Comparison of ENCODE assay signal across 10 mouse cellular contexts in the genomic region with DNA sequence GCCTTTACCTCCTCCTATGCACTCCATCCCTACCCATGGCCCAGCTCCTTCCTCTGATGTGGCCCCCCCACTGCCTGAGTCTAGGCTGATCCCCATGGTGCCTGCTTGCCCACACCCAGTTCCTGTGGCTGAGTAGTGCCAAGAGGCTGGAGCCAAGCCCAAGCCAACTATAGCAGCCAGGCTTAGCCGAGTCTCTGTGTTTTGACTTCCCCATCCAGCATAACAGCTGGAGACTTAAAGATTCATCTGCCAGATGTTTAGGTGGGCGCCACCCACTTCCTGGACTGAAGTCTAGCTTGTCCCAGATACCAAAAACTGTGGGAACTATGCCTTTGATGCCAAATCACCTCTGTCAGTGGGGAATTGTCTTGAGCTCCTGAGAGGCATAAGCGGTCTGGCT. TPM values are rescaled to one million over a fixed set of nuclear protein-coding genes. Genes with fewer than 3 reads are reported as not detected.
DNase-seq lines count a peak whose midpoint lies in the region; ATAC-seq and TF ChIP-seq lines count a peak whose summit lies in the region.
"Had no signal": no experiment of that assay in that cellular context is flagged by ENCODE, and none has a peak within 500 bp of the region (broad histone marks: within the 10 kb centered on the region; RNA-seq: fewer than 3 reads in every experiment).

No protein-coding gene starts in this region.

- no peak for ATAC-seq in midbrain, embryonic 16.5 days
- ATAC-seq in embryonic facial prominence, embryonic 15.5 days (ENCODE audit: insufficient number of reproducible peaks, low FRiP score, low TSS enrichment, low read depth): peak; percentile 48; the same call in 1 of the 2 replicates
- peak; percentile 37; the same call in 1 of the 2 replicates for ATAC-seq in heart, postnatal 0 days (ENCODE audit: insufficient read depth, low read depth)
- ATAC-seq in midbrain, embryonic 14.5 days (ENCODE audit: low FRiP score, low TSS enrichment): no peak

- peaks cover 35% of the 10 kb centered on the region for H3K4me1 ChIP-seq in midbrain, embryonic 10.5 days
- peaks cover 13% of the 10 kb centered on the region for H3K4me1 ChIP-seq in midbrain, embryonic 16.5 days (ENCODE audit: control insufficient read depth, insufficient read depth, low read length)
- H3K4me1 ChIP-seq in embryonic facial prominence, embryonic 15.5 days: peaks cover 44% of the 10 kb centered on the region
- H3K4me1 ChIP-seq in heart, postnatal 0 days (ENCODE audit: control insufficient read depth, insufficient read depth): peaks cover 4% of the 10 kb centered on the region; the same call in 1 of the 2 replicates
- H3K4me1 ChIP-seq in cerebellum, adult 2 months (ENCODE audit: control insufficient read depth, insufficient read depth, low read length): no peaks in the 10 kb centered on the region
- H3K4me1 ChIP-seq in midbrain, embryonic 14.5 days (ENCODE audit: control insufficient read depth, insufficient read depth, low read length): peaks cover 14% of the 10 kb centered on the region

- 0 out of 2 replicates have a peak overlapping the region, but pooled peaks have one; percentile 0 for H3K27ac ChIP-seq in midbrain, embryonic 10.5 days (replicated peaks)
- no peak overlapping the region for H3K27ac ChIP-seq in midbrain, embryonic 16.5 days (ENCODE audit: low read length)
- H3K27ac ChIP-seq in embryonic facial prominence, embryonic 15.5 days (replicated peaks): no peak overlapping the region
- H3K27ac ChIP-seq in heart, postnatal 0 days (ENCODE audit: low read depth): no peak overlapping the region
- H3K27ac ChIP-seq in cerebellum, adult 2 months (ENCODE audit: insufficient read depth, low read length): no peak overlapping the region
- no peak overlapping the region for H3K27ac ChIP-seq in midbrain, embryonic 14.5 days (replicated peaks; ENCODE audit: low read depth, low read length)
- H3K27ac ChIP-seq: heart, embryonic 13.5 days; liver, embryonic 14.5 days had no signal

- no peak for TF ChIP-seq CTCF in heart, postnatal 0 days (IDR thresholded peaks at IDR 0.05; ENCODE audit: low read depth)
- no peak for TF ChIP-seq CTCF in cerebellum, adult 2 months (IDR thresholded peaks at IDR 0.05; ENCODE audit: borderline replicate concordance, insufficient read depth, low read depth, low read length)

- WGBS in midbrain, embryonic 10.5 days: 76% methylated on average over 3 of the region's 3 CpGs
- WGBS in midbrain, embryonic 16.5 days: 82% methylated on average over 3 of the region's 3 CpGs
- WGBS in embryonic facial prominence, embryonic 15.5 days: 40% methylated on average over 3 of the region's 3 CpGs
- WGBS in heart, postnatal 0 days: 55% methylated on average over 3 of the region's 3 CpGs
- WGBS in cerebellum, adult 2 months: 45% methylated on average over 3 of the region's 3 CpGs
- 76% methylated on average over 3 of the region's 3 CpGs for WGBS in midbrain, embryonic 14.5 days

- TF ChIP-seq POLR2A in cerebellum, adult 2 months (IDR thresholded peaks at IDR 0.05; ENCODE audit: borderline replicate concordance, insufficient read depth, low read length): no peak

- peaks cover 6% of the 10 kb centered on the region for H3K36me3 ChIP-seq in midbrain, embryonic 10.5 days
- no peaks in the 10 kb centered on the region; the same call in 1 of the 2 replicates for H3K36me3 ChIP-seq in midbrain, embryonic 16.5 days (ENCODE audit: control insufficient read depth, insufficient read depth, low read length)
- 0 out of 2 replicates have a peak, but pooled peaks cover 3% of the 10 kb centered on the region for H3K36me3 ChIP-seq in embryonic facial prominence, embryonic 15.5 days
- peaks cover 8% of the 10 kb centered on the region; the same call in 1 of the 2 replicates for H3K36me3 ChIP-seq in heart, postnatal 0 days (replicated peaks; ENCODE audit: control insufficient read depth, insufficient read depth, low read length)
- H3K36me3 ChIP-seq in midbrain, embryonic 14.5 days (ENCODE audit: control insufficient read depth, insufficient read depth, low read length): 0 out of 2 replicates have a peak, but pooled peaks cover 7% of the 10 kb centered on the region

- H3K27me3 ChIP-seq in midbrain, embryonic 10.5 days (ENCODE audit: low read depth, poor library complexity, severe bottlenecking): peaks cover 43% of the 10 kb centered on the region
- no peaks in the 10 kb centered on the region for H3K27me3 ChIP-seq in midbrain, embryonic 16.5 days (ENCODE audit: control insufficient read depth, insufficient read depth, low read depth, low read length)
- no peaks in the 10 kb centered on the region for H3K27me3 ChIP-seq in embryonic facial prominence, embryonic 15.5 days
- H3K27me3 ChIP-seq in heart, postnatal 0 days (ENCODE audit: control insufficient read depth, insufficient read depth, low read length): no peaks in the 10 kb centered on the region
- H3K27me3 ChIP-seq in cerebellum, adult 2 months (ENCODE audit: control insufficient read depth, insufficient read depth, low read length): no peaks in the 10 kb centered on the region
- H3K27me3 ChIP-seq in midbrain, embryonic 14.5 days (ENCODE audit: control insufficient read depth, insufficient read depth, low read length): no peaks in the 10 kb centered on the region

- no peak overlapping the region for H3K4me2 ChIP-seq in midbrain, embryonic 16.5 days (ENCODE audit: low read length)
- H3K4me2 ChIP-seq in embryonic facial prominence, embryonic 15.5 days (replicated peaks): no peak overlapping the region
- H3K4me2 ChIP-seq in heart, postnatal 0 days (ENCODE audit: low read depth, low read length): no peak overlapping the region
- no peak overlapping the region for H3K4me2 ChIP-seq in midbrain, embryonic 14.5 days (ENCODE audit: low read length)
- H3K4me2 ChIP-seq: heart, embryonic 13.5 days had no signal

- H3K9me3 ChIP-seq in midbrain, embryonic 10.5 days (replicated peaks): no peaks in the 10 kb centered on the region
- H3K9me3 ChIP-seq in midbrain, embryonic 16.5 days (replicated peaks; ENCODE audit: control insufficient read depth, low read length, poor library complexity, severe bottlenecking): no peaks in the 10 kb centered on the region
- H3K9me3 ChIP-seq in embryonic facial prominence, embryonic 15.5 days (replicated peaks): no peaks in the 10 kb centered on the region
- H3K9me3 ChIP-seq in heart, postnatal 0 days (replicated peaks; ENCODE audit: control insufficient read depth, low read length): no peaks in the 10 kb centered on the region
- no peaks in the 10 kb centered on the region for H3K9me3 ChIP-seq in midbrain, embryonic 14.5 days (ENCODE audit: control insufficient read depth, low read length)
- H3K9me3 ChIP-seq: heart, embryonic 13.5 days had no signal

- TF ChIP-seq EP300 in heart, postnatal 0 days (IDR thresholded peaks at IDR 0.05; ENCODE audit: low read depth): 0 out of 2 replicates have a peak, but pooled peaks have one; percentile 53

- no peak for DNase-seq in midbrain, embryonic 10.5 days (ENCODE audit: low spot score)
- no peak for DNase-seq in heart, postnatal 0 days (ENCODE audit: low spot score)
- DNase-seq in lung, postnatal 36 days: peak; percentile 75
- no peak for DNase-seq in cerebellum, adult 2 months
- DNase-seq in layer of hippocampus, postnatal 10 days (ENCODE audit: low spot score in 2 of 2): no peak
- no peak for DNase-seq in midbrain, embryonic 14.5 days

- no peak overlapping the region for H3K9ac ChIP-seq in midbrain, embryonic 16.5 days (ENCODE audit: low read depth, low read length)
- no peak overlapping the region for H3K9ac ChIP-seq in embryonic facial prominence, embryonic 15.5 days
- no peak overlapping the region for H3K9ac ChIP-seq in heart, postnatal 0 days (replicated peaks; ENCODE audit: low read depth, low read length)
- H3K9ac ChIP-seq in midbrain, embryonic 14.5 days (replicated peaks; ENCODE audit: low read length): no peak overlapping the region
- H3K9ac ChIP-seq: heart, embryonic 13.5 days; liver, embryonic 14.5 days had no signal

- H3K4me3 ChIP-seq in midbrain, embryonic 10.5 days: no peak overlapping the region
- no peak overlapping the region for H3K4me3 ChIP-seq in midbrain, embryonic 16.5 days (ENCODE audit: low read depth, low read length)
- no peak overlapping the region for H3K4me3 ChIP-seq in embryonic facial prominence, embryonic 15.5 days (replicated peaks)
- H3K4me3 ChIP-seq in heart, postnatal 0 days (ENCODE audit: low read depth, low read length): no peak overlapping the region
- no peak overlapping the region for H3K4me3 ChIP-seq in cerebellum, adult 2 months (replicated peaks; ENCODE audit: insufficient read depth, low read depth, low read length)
- H3K4me3 ChIP-seq in midbrain, embryonic 14.5 days (replicated peaks; ENCODE audit: low read depth, low read length): no peak overlapping the region
- H3K4me3 ChIP-seq: heart, embryonic 13.5 days had no signal

RNA-seq across cellular contexts. Expression of gene Gnb1l, which starts 34.2 kb away (rescaled TPM):
- polyA plus RNA-seq in midbrain, embryonic 10.5 days (2016; fragmentation: Nextera tagmentation; extraction: Ambion mirVana): 13.3 and 16.0 TPM in 2 replicates
- 16.5 and 17.6 TPM in 2 replicates for polyA plus RNA-seq in midbrain, embryonic 16.5 days (2015; fragmentation: Nextera tagmentation; extraction: Ambion mirVana)
- polyA plus RNA-seq in embryonic facial prominence, embryonic 15.5 days (2015; fragmentation: Nextera tagmentation; extraction: Ambion mirVana): 15.1 and 18.7 TPM in 2 replicates
- 0.43 and 2.2 TPM in 2 replicates for total RNA-seq in heart, postnatal 0 days (2014; rRNA removed; ENCODE audit: low replicate concordance)
- polyA plus RNA-seq in heart, postnatal 0 days (2015; fragmentation: Nextera tagmentation; extraction: Ambion mirVana): 7.5 and 8.5 TPM in 2 replicates
- 6.8 and 8.2 TPM in 2 replicates for polyA plus RNA-seq in cerebellum, adult 2 months (2012; rRNA removed)
- 1 to 10 TPM; 6.9 to 7.4 TPM for total RNA-seq in layer of hippocampus, postnatal 10 days (2021)
- polyA plus RNA-seq in midbrain, embryonic 14.5 days (2014; fragmentation: Nextera tagmentation; extraction: Ambion mirVana): 14.8 and 15.9 TPM in 2 replicates

RNA-seq across cellular contexts. Expression of gene Rtl10, which starts 34.4 kb away (rescaled TPM):
- 2.1 and 2.4 TPM in 2 replicates for polyA plus RNA-seq in midbrain, embryonic 10.5 days (2016; fragmentation: Nextera tagmentation; extraction: Ambion mirVana)
- 3.3 and 3.5 TPM in 2 replicates for polyA plus RNA-seq in midbrain, embryonic 16.5 days (2015; fragmentation: Nextera tagmentation; extraction: Ambion mirVana)
- 3.5 and 4.5 TPM in 2 replicates for polyA plus RNA-seq in embryonic facial prominence, embryonic 15.5 days (2015; fragmentation: Nextera tagmentation; extraction: Ambion mirVana)
- total RNA-seq in heart, postnatal 0 days (2014; rRNA removed; ENCODE audit: low replicate concordance): 0.42 and 1.6 TPM in 2 replicates
- 0.94 and 1.2 TPM in 2 replicates for polyA plus RNA-seq in heart, postnatal 0 days (2015; fragmentation: Nextera tagmentation; extraction: Ambion mirVana)
- polyA plus RNA-seq in cerebellum, adult 2 months (2012; rRNA removed): 5.9 and 6.1 TPM in 2 replicates
- total RNA-seq in layer of hippocampus, postnatal 10 days (2021): 10 to 100 TPM in 1 of 2 experiments, 1 to 10 TPM in 1; 9.1 to 10.0 TPM
- polyA plus RNA-seq in midbrain, embryonic 14.5 days (2014; fragmentation: Nextera tagmentation; extraction: Ambion mirVana): 3.6 and 4.1 TPM in 2 replicates

RNA-seq across cellular contexts. Expression of gene Comt, which starts 37.6 kb away (rescaled TPM):
- polyA plus RNA-seq in midbrain, embryonic 10.5 days (2016; fragmentation: Nextera tagmentation; extraction: Ambion mirVana): 62.0 and 66.0 TPM in 2 replicates
- polyA plus RNA-seq in midbrain, embryonic 16.5 days (2015; fragmentation: Nextera tagmentation; extraction: Ambion mirVana): 96.6 and 112 TPM in 2 replicates
- polyA plus RNA-seq in embryonic facial prominence, embryonic 15.5 days (2015; fragmentation: Nextera tagmentation; extraction: Ambion mirVana): 109 and 116 TPM in 2 replicates
- 160 and 168 TPM in 2 replicates for total RNA-seq in heart, postnatal 0 days (2014; rRNA removed; ENCODE audit: low replicate concordance)
- polyA plus RNA-seq in heart, postnatal 0 days (2015; fragmentation: Nextera tagmentation; extraction: Ambion mirVana): 155 and 158 TPM in 2 replicates
- 145 and 146 TPM in 2 replicates for polyA plus RNA-seq in cerebellum, adult 2 months (2012; rRNA removed)
- total RNA-seq in layer of hippocampus, postnatal 10 days (2021): 10 to 100 TPM; 55.3 to 59.8 TPM
- 79.9 and 81.3 TPM in 2 replicates for polyA plus RNA-seq in midbrain, embryonic 14.5 days (2014; fragmentation: Nextera tagmentation; extraction: Ambion mirVana)

RNA-seq across cellular contexts. Expression of gene Txnrd2, which starts 38.1 kb away (rescaled TPM):
- 30.6 and 30.7 TPM in 2 replicates for polyA plus RNA-seq in midbrain, embryonic 10.5 days (2016; fragmentation: Nextera tagmentation; extraction: Ambion mirVana)
- polyA plus RNA-seq in midbrain, embryonic 16.5 days (2015; fragmentation: Nextera tagmentation; extraction: Ambion mirVana): 36.6 and 37.0 TPM in 2 replicates
- polyA plus RNA-seq in embryonic facial prominence, embryonic 15.5 days (2015; fragmentation: Nextera tagmentation; extraction: Ambion mirVana): 17.0 and 18.2 TPM in 2 replicates
- total RNA-seq in heart, postnatal 0 days (2014; rRNA removed; ENCODE audit: low replicate concordance): 12.7 and 14.7 TPM in 2 replicates
- 40.0 and 41.2 TPM in 2 replicates for polyA plus RNA-seq in heart, postnatal 0 days (2015; fragmentation: Nextera tagmentation; extraction: Ambion mirVana)
- polyA plus RNA-seq in cerebellum, adult 2 months (2012; rRNA removed): 20.6 and 23.1 TPM in 2 replicates
- 10 to 100 TPM; 22.1 to 28.4 TPM for total RNA-seq in layer of hippocampus, postnatal 10 days (2021)
- polyA plus RNA-seq in midbrain, embryonic 14.5 days (2014; fragmentation: Nextera tagmentation; extraction: Ambion mirVana): 24.9 and 28.7 TPM in 2 replicates

Comparison
In these comparisons a context has a peak if more than half of its experiments do, and no peak if none do; other contexts are left out.
1. ATAC-seq: peak in embryonic facial prominence, embryonic 15.5 days (single experiment) and heart, postnatal 0 days (single experiment); none in midbrain, embryonic 16.5 days (single experiment) and midbrain, embryonic 14.5 days (single experiment).